ENCODE assay signal across 8 mouse cellular contexts in genomic region chr2:91526294-91527146, GRCm38 (mm10). TPM values are rescaled to one million over a fixed set of nuclear protein-coding genes. Genes with fewer than 3 reads are reported as not detected.
A peak's percentile ranks its signal among the peaks of the same experiment; 100 is the strongest.
DNase-seq lines count a peak whose midpoint lies in the region; ATAC-seq lines count a peak whose summit lies in the region.

Gene Ckap5, plus strand, starts transcription at chr2:91526762.

- H3K4me3 ChIP-seq in intestine, embryonic 14.5 days (ENCODE audit: low read depth, low read length): peak within 1 kb of the TSS; percentile 91

- H3K27ac ChIP-seq in intestine, embryonic 14.5 days (ENCODE audit: low read depth): peak within 1 kb of the TSS; percentile 86

- no peaks in the 10 kb centered on the region for H3K27me3 ChIP-seq in intestine, embryonic 14.5 days (replicated peaks; ENCODE audit: control insufficient read depth, insufficient read depth, low read length)

- H3K9me3 ChIP-seq in intestine, embryonic 14.5 days (ENCODE audit: control insufficient read depth, low read length): no peaks in the 10 kb centered on the region

- peak; percentile 97 for ATAC-seq in intestine, embryonic 14.5 days (replicated peaks; ENCODE audit: low FRiP score, low TSS enrichment, low read depth)

- DNase-seq in adrenal gland, adult 18-20 months (ENCODE audit: low spot score in 2 of 2): peak; percentile 84 to 85
- DNase-seq in embryo, embryonic 11 days: peak; percentile 97
- peak; percentile 90 for DNase-seq in gastrocnemius, postnatal 25 days
- peak; percentile 96 for DNase-seq in intestine, embryonic 14.5 days (ENCODE audit: low spot score)
- peak; percentile 93 to 95 for DNase-seq in left cerebral cortex, postnatal 14 days (ENCODE audit: low spot score in 2 of 2)
- peak; percentile 95 for DNase-seq in mesoderm, embryonic 11.5 days (ENCODE audit: low read depth, low spot score)
- DNase-seq in right cerebral cortex, postnatal 36 days (ENCODE audit: low spot score in 2 of 2): peak; percentile 94 to 95
- DNase-seq in yolk sac, embryonic 10.5 days (ENCODE audit: low spot score): peak; percentile 95

- intact Hi-C loops in left cerebral cortex, postnatal 14 days (cut with DNase I): no loop called here

- H3K9ac ChIP-seq in intestine, embryonic 14.5 days (ENCODE audit: low read length): peak within 1 kb of the TSS; percentile 98

- H3K4me2 ChIP-seq in intestine, embryonic 14.5 days (ENCODE audit: low read length): peak within 1 kb of the TSS; percentile 76

- under 1% methylated on average over 62 of the region's 64 CpGs for WGBS in intestine, embryonic 14.5 days

- 0 out of 2 replicates have a peak, but pooled peaks cover 4% of the 10 kb centered on the region for H3K36me3 ChIP-seq in intestine, embryonic 14.5 days (ENCODE audit: control insufficient read depth, insufficient read depth, low read length)

- peaks cover 3% of the 10 kb centered on the region; the same call in 1 of the 2 replicates for H3K4me1 ChIP-seq in intestine, embryonic 14.5 days (replicated peaks; ENCODE audit: control insufficient read depth, insufficient read depth, low read length)

RNA-seq across cellular contexts. Expression of gene Ckap5, which starts in this region (rescaled TPM):
- 10 to 100 TPM; 32.6 to 35.1 TPM for total RNA-seq in adrenal gland, adult 18-20 months (2021)
- total RNA-seq in gastrocnemius, postnatal 25 days (2021): 10 to 100 TPM; 27.0 TPM
- 77.0 and 77.6 TPM in 2 replicates for polyA plus RNA-seq in intestine, embryonic 14.5 days (2014; fragmentation: Nextera tagmentation; extraction: Ambion mirVana)
- total RNA-seq in left cerebral cortex, postnatal 14 days (2021): 100 to 1,000 TPM; 119 to 124 TPM

Comparison
In these comparisons a context has a peak if more than half of its experiments do, and no peak if none do; other contexts are left out.
1. Peak in every context shown above with its lines: DNase-seq, ATAC-seq, H3K4me3 ChIP-seq and H3K27ac ChIP-seq.